Mouse (Mus musculus) liver, adult 10 weeks (tissue): ENCODE data around the gene Vmn1r224. TPM values are rescaled to one million over a fixed set of nuclear protein-coding genes. Genes with fewer than 3 reads are reported as not detected.

ENCODE experiments used
- polyA plus RNA-seq: library from polyadenylated mRNA; stranded (reverse); fragments of 350-450 nt; fragmentation: Illumina TruSeq; extraction: RNeasy Lipid Tissue Mini Kit (QIAGEN cat#74804); gene quantifications from one replicate; pipeline ENCODE4 v1.2.3, GENCODE M21; 2014; ENCODE audit warnings: low read depth, low replicate concordance

Vmn1r224 gene
- polyA plus RNA-seq = not detected

DNA sequence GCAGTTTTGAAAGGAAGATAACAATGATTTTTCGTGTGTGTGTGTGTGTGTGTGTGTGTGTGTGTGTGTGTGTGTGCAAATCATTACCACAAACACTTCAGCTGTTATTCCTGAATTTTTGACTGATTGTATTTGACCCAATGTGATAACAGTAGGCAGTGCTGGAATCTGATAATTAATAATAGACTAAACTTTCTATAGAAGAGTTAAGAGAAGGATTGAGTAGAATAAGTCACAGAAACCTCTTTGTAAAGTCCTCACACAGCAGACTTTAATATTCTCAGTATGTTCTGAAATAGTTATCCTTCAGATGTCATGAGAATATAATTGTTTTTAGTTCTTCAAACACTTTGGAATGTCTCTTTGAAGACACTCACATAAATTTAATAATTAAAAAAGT is at the start of gene Vmn1r224:
Gene Vmn1r224 (plus strand): TSS at position 301 of the 400 bp plus-strand sequence.

Other genes with a start within 250 kb of the Vmn1r224 start
- not detected for gene Fpr-rs6, start 231.0 kb upstream of the Vmn1r224 start, polyA plus RNA-seq
- not detected for gene Vmn2r105, start 179.1 kb upstream of the Vmn1r224 start, polyA plus RNA-seq
- not detected for gene Vmn2r106, start 128.6 kb upstream of the Vmn1r224 start, polyA plus RNA-seq
- gene Vmn2r107, start 68.9 kb upstream of the Vmn1r224 start, polyA plus RNA-seq = not detected
- gene Vmn2r108, start 67.2 kb downstream of the Vmn1r224 start, polyA plus RNA-seq = not detected
- not detected for gene Vmn1r225, start 84.0 kb downstream of the Vmn1r224 start, polyA plus RNA-seq
- not detected for gene Vmn2r109, start 150.6 kb downstream of the Vmn1r224 start, polyA plus RNA-seq
- gene Vmn2r110, start 182.3 kb downstream of the Vmn1r224 start, polyA plus RNA-seq = not detected
- not detected for gene Fpr-rs3, start 210.7 kb downstream of the Vmn1r224 start, polyA plus RNA-seq